Mouse (Mus musculus) gastrocnemius, postnatal 14 days (tissue): ENCODE results near the gene Psmb11. TPM values are rescaled to one million over a fixed set of nuclear protein-coding genes. Genes with fewer than 3 reads are reported as not detected.
"Not testable (repeated sequence)": the region's sequence is repeated elsewhere in the genome, so short reads cannot be mapped to it uniquely, and the experiment has no call there.

Source experiments
- DNase-seq: peaks from one replicate; pipeline ENCODE4 v3.0.0; 2021; ENCODE audit warnings: mixed read lengths
- intact Hi-C: fragments of 180-260 bp; cut with DNase I; formaldehyde crosslinking; loops from one replicate; pipeline ENCODE4 v1.15.1; 2025; ENCODE audit warnings: low total_unique reads
- total RNA-seq, 2 experiments: library from RNA; stranded (reverse); gene quantifications; 2 replicates each; pipeline ENCODE4 v1.2.3; 2021

Gene Psmb11
- total RNA-seq, 2 experiments from 2014 or later, result not detected

DNA sequence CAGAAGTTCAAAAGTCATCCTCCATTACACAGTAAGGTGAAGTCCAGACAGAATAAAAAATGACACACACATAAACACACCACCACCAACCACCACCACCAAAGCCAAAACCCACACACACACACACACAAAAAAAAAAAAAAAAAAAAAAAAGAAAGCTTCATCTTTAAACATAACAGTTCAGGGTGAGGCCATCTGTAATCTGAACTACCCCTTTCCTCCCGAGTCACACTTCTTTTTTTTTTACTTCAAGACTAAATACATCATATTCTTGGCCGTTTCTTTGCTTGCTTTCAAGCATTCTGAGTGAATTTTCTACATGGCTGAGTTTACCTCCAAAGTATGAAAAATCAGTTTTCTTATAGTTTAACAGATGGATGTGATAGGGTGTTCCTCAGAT lies 19.6 kb upstream of the Psmb11 start:
- no peak for DNase-seq
- intact Hi-C loops, result no loop called here

GRCm38 (mm10) chr14:54602613-54603012 lies 18.6 kb upstream of the Psmb11 start:
- no peak for DNase-seq
- intact Hi-C loops, result no loop called here

GRCm38 (mm10) chr14:54603038-54603654 lies 18.1 kb upstream of the Psmb11 start:
- intact Hi-C loops, result no loop called here
- DNase-seq, result peak; percentile 97

DNA sequence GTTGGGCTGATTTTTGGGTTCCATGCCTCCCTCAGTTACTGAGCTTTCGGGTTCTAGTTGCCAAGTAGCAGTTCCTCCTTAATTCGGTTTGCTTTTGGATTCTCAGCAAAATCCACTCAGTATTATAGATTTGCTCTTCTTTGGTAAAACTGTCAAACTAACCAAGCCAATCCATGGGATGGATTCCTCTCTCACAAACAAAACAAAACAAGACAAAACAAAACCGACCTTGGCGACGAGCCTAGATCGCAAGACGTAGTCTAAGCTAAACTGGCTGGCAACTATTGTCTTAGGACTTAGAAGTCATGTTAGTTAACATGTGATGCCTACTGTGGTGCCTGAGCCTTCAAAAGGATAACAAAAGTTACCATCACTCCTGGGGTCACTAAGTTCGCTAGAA lies 17.5 kb upstream of the Psmb11 start:
- no peak for DNase-seq
- intact Hi-C loops, result no loop called here

DNA sequence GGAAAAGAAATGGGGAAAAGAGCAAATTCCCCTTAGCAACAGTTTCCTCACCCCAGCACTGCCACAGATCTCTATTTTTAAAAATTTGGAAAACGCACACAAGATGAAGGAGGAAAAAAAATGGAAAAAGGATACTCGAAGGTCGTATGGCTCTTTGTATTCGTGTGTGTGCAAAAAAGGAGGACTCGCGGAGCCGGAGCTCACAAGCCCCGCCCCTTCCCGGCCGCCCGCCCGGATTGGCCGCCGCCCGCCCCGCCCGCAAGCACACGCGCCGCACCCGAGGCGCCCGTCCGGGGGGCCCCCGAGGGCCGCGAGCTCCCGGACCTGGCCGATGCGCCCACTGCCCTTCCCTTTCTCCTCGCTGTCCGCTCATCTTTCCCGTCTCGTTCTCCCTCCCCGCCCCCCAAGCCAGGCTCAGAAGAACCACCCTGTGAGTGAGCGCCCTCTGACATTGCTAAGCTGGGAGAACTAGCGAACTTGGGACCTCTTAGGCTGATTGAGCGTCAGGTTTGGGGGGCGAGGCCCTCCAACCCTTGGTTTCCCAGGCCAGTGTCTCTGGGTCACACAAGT lies 15.4 kb upstream of the Psmb11 start, which contains the start of gene 4931414P19Rik:
Gene 4931414P19Rik, minus strand, starts transcription at position 242 of the 570 bp plus-strand sequence.
- intact Hi-C loops, result no loop called here
- DNase-seq, result peak; percentile 89

DNA sequence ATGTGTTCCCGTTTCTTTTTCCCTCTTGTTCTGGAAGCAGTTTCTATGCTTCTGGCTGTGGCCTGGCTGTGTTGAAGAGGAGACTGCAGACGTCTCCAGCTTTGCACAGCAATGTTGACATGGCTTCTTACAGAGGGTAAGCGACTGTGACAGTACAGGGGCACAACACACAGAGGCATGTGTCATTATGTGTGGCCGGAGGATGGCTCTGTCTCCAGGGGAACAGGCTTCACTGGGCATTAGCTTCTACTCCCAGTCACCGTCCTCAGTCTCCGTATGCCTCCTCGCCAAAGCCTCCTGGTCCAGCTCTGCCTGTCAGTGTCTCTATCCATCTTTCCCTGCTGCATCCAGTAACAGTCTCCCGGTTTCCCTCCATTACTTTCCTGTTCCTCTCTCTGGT lies 14.0 kb upstream of the Psmb11 start:
- intact Hi-C loops, result no loop called here

GRCm38 (mm10) chr14:54609245-54609644 lies 12.0 kb upstream of the Psmb11 start:
- intact Hi-C loops, result no loop called here
- no peak for DNase-seq

More for the DNA sequence above, 14.0 kb upstream of the Psmb11 start:
- no peak for DNase-seq

GRCm38 (mm10) chr14:54609962-54610361 lies 11.3 kb upstream of the Psmb11 start:
- intact Hi-C loops, result no loop called here
- no peak for DNase-seq

GRCm38 (mm10) chr14:54610648-54611047 lies 10.6 kb upstream of the Psmb11 start:
- no peak for DNase-seq
- intact Hi-C loops, result no loop called here

DNA sequence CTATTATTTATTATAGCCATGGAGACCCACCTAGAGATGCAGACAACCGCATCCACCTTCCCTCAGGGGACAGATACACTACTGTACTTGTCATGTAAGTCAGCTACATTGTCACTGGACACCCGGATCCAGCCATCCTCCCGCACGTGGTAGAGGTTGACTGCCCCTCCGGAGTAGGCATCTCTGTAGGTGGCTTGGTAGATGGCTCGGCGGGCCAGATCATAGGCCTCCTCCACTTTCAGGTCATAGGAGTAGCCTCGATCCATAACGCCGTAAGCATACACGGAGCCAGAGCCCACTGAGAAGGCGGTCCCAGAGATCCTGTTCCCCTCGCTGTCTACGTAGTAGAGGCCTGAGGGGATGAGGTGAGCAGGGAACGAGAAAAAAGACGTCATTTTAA lies 7.1 kb upstream of the Psmb11 start:
- intact Hi-C loops, DNase-seq: not testable (repeated sequence)

GRCm38 (mm10) chr14:54616226-54616825 lies 4.9 kb upstream of the Psmb11 start:
- DNase-seq, result no peak
- intact Hi-C loops, result no loop called here

DNA sequence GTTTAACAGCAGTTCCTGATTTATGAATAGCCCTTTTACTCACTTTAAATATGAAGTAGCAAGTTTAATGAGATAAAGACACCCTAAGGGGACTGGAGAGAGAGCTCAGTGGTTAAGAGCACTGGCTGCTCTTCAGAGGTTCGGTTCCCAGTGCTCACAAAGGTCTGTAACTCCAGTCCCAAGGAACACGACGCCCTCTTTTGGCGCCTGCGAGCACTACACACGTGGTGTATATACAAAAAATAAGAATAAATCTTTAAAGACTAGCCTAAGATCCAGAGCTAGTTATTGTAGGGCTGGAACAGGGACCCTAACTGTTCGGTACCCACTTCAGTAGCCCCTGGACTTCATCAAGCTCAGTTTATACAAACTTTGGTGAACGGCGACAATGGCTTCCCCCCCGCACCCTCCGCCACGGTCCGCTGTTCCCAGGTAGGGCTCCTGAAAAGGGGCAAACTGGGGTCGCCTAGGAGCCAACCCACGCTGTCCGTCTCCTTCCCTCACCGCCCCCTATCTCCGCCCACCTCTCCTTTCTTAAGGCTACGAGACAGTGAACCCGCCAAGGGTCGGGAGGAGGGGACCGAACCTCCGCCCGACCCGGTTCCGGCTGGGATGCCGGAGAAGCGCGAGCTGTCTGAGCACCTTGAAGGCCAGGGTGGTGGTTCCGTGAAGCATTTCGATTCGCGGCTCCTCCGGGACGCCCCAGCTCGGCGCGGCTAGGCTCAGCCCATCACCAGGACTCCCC lies 3.9 kb upstream of the Psmb11 start:
- no peak for DNase-seq
- intact Hi-C loops, result no loop called here

DNA sequence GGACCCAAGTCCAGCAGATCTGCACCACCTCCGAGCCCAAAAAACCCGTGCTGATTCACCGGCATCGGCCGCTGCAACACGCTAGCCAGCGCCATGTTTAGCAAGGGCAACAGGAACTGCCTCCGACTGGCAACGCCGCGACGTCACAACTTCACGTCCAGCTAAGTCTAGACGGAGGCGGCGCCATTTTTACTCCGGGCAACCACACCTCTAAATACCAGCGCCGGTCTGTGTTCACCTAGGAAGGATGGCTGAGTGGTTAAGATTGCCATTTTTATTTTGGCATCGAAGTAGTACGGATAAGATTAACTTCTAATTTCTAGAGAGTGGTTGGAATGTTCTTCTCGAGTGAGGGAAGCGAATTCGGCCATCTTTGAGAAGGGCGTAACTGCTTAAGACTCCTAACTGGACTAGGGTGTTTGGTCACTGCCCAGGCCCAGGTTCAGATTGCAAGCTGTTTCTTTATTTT lies 3.3 kb upstream of the Psmb11 start, which contains the start of gene Psmb5:
Gene Psmb5, minus strand, starts transcription at position 126 of the 469 bp plus-strand sequence.
- DNase-seq, result peak; percentile 87
- intact Hi-C loops, result no loop called here

DNA sequence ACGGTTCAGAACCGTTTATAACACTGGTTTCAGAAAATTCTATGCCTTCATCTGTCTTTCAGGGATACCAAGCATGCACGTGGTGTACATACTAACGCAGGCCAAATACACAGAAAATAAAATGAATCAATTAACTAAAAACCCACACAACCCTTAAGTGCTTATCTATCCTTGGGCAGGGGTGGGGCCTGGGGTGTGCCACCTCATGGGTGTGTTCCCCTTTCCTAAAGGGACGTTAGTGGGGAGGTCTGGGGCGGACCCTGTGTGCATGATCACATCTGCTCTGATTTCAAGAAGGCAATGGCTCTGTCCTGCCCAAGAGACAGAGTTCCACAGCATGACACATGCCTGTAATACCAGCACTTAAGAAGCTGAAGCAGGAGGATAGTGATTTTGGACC lies 2.1 kb downstream of the Psmb11 start:
- DNase-seq, result no peak
- intact Hi-C loops, result no loop called here

GRCm38 (mm10) chr14:54624976-54625375 lies 3.7 kb downstream of the Psmb11 start:
- intact Hi-C loops, result no loop called here
- DNase-seq, result no peak

- intact Hi-C loops, result no loop called here
- DNase-seq, result no peak
These were observed 6.9 kb downstream of the Psmb11 start for GRCm38 (mm10) chr14:54628103-54628502.

DNA sequence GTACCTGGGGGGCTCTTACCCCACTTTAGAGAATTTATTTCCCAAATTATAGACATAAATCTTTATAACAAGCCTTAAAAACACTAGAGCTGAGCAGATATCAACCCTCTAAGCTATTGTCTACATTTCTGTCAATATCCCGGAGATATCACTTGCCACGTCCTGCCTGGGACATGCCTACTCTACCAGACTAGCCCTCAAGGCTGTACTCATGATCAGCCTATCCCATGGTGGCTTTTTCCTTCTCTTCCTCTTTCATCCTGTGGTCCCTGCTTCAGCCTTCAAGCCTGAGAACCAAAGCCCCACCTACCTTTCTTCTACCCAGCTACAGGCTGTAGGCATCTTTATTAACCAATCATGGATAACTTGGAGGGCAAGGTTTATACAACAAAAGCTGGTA lies 8.6 kb downstream of the Psmb11 start:
- DNase-seq, result no peak
- intact Hi-C loops, result no loop called here

DNA sequence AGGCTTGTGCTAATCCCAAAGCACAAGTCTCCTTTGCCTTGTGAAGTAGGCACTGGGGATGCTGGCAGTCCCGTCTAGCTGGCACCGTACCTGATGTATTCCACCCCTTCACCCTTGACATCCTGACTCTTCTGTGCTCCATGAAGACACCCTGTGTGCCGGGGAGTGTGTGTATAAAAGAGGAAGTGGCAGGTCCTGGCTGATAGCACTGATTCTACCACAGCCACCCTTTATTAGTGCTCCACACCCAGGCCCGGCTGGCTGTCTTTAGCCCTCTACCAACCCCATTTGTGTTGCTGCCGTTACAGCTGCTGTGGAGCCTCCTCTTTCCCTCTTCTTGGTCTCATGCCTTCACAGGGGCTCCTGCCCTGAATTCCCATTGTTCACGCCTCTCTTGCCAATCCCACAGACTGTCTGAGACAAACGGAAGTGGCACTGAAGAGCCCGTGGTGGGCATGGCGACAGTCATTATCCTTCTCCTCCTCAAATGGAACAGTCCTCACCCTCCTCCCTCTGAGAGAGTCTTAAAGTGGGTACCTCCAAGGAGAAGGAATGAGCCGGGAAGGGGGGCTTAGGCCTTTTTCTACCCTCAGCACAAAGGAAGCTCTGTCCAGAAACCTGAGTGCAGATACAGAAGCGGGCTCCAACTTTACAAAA lies 9.5 kb downstream of the Psmb11 start:
- intact Hi-C loops, result no loop called here

GRCm38 (mm10) chr14:54631240-54631599 lies 10.0 kb downstream of the Psmb11 start:
- no peak for DNase-seq
- intact Hi-C loops, result no loop called here

More for the DNA sequence above, 9.5 kb downstream of the Psmb11 start:
- no peak for DNase-seq

DNA sequence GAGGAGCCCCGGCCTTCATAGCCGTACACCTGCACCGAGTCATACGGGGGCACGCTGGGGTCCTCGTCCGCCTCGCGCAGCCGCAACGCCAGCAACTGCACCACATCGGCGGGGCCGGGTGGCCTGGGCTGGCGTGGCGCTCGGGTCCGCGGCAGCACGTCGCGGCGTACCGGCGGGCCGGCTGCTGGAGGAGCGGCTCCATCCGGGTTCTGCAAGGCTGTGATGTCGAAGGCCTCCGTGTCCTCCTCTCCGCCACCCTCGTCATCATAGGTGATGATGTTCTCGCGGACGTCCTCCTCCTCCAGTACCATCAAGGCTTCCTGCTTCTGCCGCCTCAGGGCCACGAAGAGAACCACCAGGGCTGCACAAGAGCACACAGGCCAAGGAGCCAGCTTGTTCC lies 11.0 kb downstream of the Psmb11 start:
- DNase-seq, result no peak

More for the DNA sequence above, 11.0 kb downstream of the Psmb11 start:
- intact Hi-C loops, result no loop called here
